ENCODE assay signal across 15 mouse cellular contexts in genomic region chr5:147907144-147907543, GRCm38 (mm10). TPM values are rescaled to one million over a fixed set of nuclear protein-coding genes. Genes with fewer than 3 reads are reported as not detected.
DNase-seq lines count a peak whose midpoint lies in the region; ATAC-seq and TF ChIP-seq lines count a peak whose summit lies in the region.
"Had no signal": no experiment of that assay in that cellular context is flagged by ENCODE, and none has a peak within 500 bp of the region (broad histone marks: within the 10 kb centered on the region; RNA-seq: fewer than 3 reads in every experiment).

No protein-coding gene starts in this region.

- no peaks in the 10 kb centered on the region for H3K36me3 ChIP-seq in liver, embryonic 14.5 days (replicated peaks; ENCODE audit: control insufficient read depth, insufficient read depth, low read depth)
- no peaks in the 10 kb centered on the region for H3K36me3 ChIP-seq in liver, embryonic 12.5 days
- no peaks in the 10 kb centered on the region for H3K36me3 ChIP-seq in forebrain, embryonic 16.5 days (ENCODE audit: control insufficient read depth, insufficient read depth)
- H3K36me3 ChIP-seq in forebrain, embryonic 11.5 days (ENCODE audit: control insufficient read depth, insufficient read depth, low read length): no peaks in the 10 kb centered on the region
- H3K36me3 ChIP-seq: embryonic facial prominence, embryonic 12.5 days; heart, embryonic 12.5 days; limb, embryonic 15.5 days; midbrain, embryonic 12.5 days had no signal

- peak; percentile 9 for DNase-seq in CD4-positive, CD25-positive, alpha-beta regulatory T cell, adult 2 months (ENCODE audit: low read depth, low spot score)
- no peak for DNase-seq in liver, embryonic 14.5 days (ENCODE audit: low read depth in 3 of 3, low spot score in 3 of 3)
- DNase-seq in thymus, postnatal 4 days: peak; percentile 16
- no peak for DNase-seq in thymus, postnatal 14 days
- no peak for DNase-seq in forebrain, embryonic 11.5 days (ENCODE audit: low spot score)
- DNase-seq: cerebellum, postnatal 14 days had no signal

- peaks cover 0 to 3% of the 10 kb centered on the region in 2 experiments; a peak in 2 of 4 replicates for H3K4me1 ChIP-seq in liver, embryonic 14.5 days (replicated peaks; ENCODE audit: control insufficient read depth in 2 of 2, insufficient read depth in 2 of 2, low read length in 1 of 2)
- peaks cover 7% of the 10 kb centered on the region for H3K4me1 ChIP-seq in liver, embryonic 12.5 days
- no peaks in the 10 kb centered on the region for H3K4me1 ChIP-seq in forebrain, embryonic 16.5 days (replicated peaks; ENCODE audit: control insufficient read depth, insufficient read depth, low read length)
- no peaks in the 10 kb centered on the region for H3K4me1 ChIP-seq in forebrain, embryonic 11.5 days (replicated peaks; ENCODE audit: control insufficient read depth, insufficient read depth, low read length)
- H3K4me1 ChIP-seq: embryonic facial prominence, embryonic 12.5 days; heart, embryonic 12.5 days; limb, embryonic 15.5 days; midbrain, embryonic 12.5 days had no signal

- no peaks in the 10 kb centered on the region for H3K9me3 ChIP-seq in liver, embryonic 14.5 days (ENCODE audit: control insufficient read depth, low read length)
- H3K9me3 ChIP-seq in liver, embryonic 12.5 days (replicated peaks): 0 out of 2 replicates have a peak, but pooled peaks cover 5% of the 10 kb centered on the region
- H3K9me3 ChIP-seq in forebrain, embryonic 16.5 days (ENCODE audit: control insufficient read depth, low read length): no peaks in the 10 kb centered on the region
- no peaks in the 10 kb centered on the region for H3K9me3 ChIP-seq in forebrain, embryonic 11.5 days (ENCODE audit: control insufficient read depth, low read length)
- H3K9me3 ChIP-seq: limb, embryonic 15.5 days; midbrain, embryonic 12.5 days had no signal

- H3K4me2 ChIP-seq in liver, embryonic 14.5 days (ENCODE audit: low read depth): no peak overlapping the region
- H3K4me2 ChIP-seq in liver, embryonic 12.5 days: no peak overlapping the region
- H3K4me2 ChIP-seq in forebrain, embryonic 16.5 days (ENCODE audit: low read length): no peak overlapping the region
- no peak overlapping the region for H3K4me2 ChIP-seq in forebrain, embryonic 11.5 days (ENCODE audit: low read depth, low read length, severe bottlenecking)
- H3K4me2 ChIP-seq: embryonic facial prominence, embryonic 12.5 days; heart, embryonic 12.5 days; limb, embryonic 15.5 days; midbrain, embryonic 12.5 days had no signal

- H3K27ac ChIP-seq in liver, embryonic 14.5 days: no peak overlapping the region
- no peak overlapping the region for H3K27ac ChIP-seq in liver, embryonic 12.5 days
- H3K27ac ChIP-seq in forebrain, embryonic 16.5 days (ENCODE audit: low read length): no peak overlapping the region
- H3K27ac ChIP-seq in forebrain, embryonic 11.5 days (ENCODE audit: low read depth, low read length): no peak overlapping the region
- H3K27ac ChIP-seq: embryonic facial prominence, embryonic 12.5 days; limb, embryonic 15.5 days; macrophage; midbrain, embryonic 12.5 days had no signal

- H3K9ac ChIP-seq in liver, embryonic 14.5 days (replicated peaks): no peak overlapping the region
- H3K9ac ChIP-seq in liver, embryonic 12.5 days: no peak overlapping the region
- no peak overlapping the region for H3K9ac ChIP-seq in forebrain, embryonic 16.5 days (replicated peaks; ENCODE audit: low read depth, low read length)
- H3K9ac ChIP-seq in forebrain, embryonic 11.5 days (ENCODE audit: low read length): no peak overlapping the region
- H3K9ac ChIP-seq: embryonic facial prominence, embryonic 12.5 days; heart, embryonic 12.5 days; limb, embryonic 15.5 days; midbrain, embryonic 12.5 days had no signal

- 50% methylated on average over 11 of the region's 11 CpGs for WGBS in liver, embryonic 14.5 days (ENCODE audit: insufficient replicate concordance)
- WGBS in liver, embryonic 12.5 days (ENCODE audit: insufficient replicate concordance): 49% methylated on average over 10 of the region's 11 CpGs
- WGBS in forebrain, embryonic 16.5 days: 67% methylated on average over 10 of the region's 11 CpGs
- WGBS in forebrain, embryonic 11.5 days: 60% methylated on average over 9 of the region's 11 CpGs

- no peak for TF ChIP-seq EP300 in liver, embryonic 14.5 days (IDR thresholded peaks at IDR 0.05; ENCODE audit: low read depth)

- ATAC-seq in CD4-positive, CD25-positive, alpha-beta regulatory T cell, adult 4 months: no peak
- no peak for ATAC-seq in liver, embryonic 14.5 days (ENCODE audit: insufficient read depth)
- no peak for ATAC-seq in liver, embryonic 12.5 days
- no peak for ATAC-seq in forebrain, embryonic 16.5 days
- ATAC-seq in forebrain, embryonic 11.5 days (replicated peaks; ENCODE audit: low FRiP score): no peak

- H3K27me3 ChIP-seq in liver, embryonic 14.5 days (ENCODE audit: control insufficient read depth, insufficient read depth, low read length): no peaks in the 10 kb centered on the region
- H3K27me3 ChIP-seq in liver, embryonic 12.5 days (replicated peaks): no peaks in the 10 kb centered on the region
- no peaks in the 10 kb centered on the region for H3K27me3 ChIP-seq in forebrain, embryonic 16.5 days (replicated peaks; ENCODE audit: control insufficient read depth, insufficient read depth, low read length)
- H3K27me3 ChIP-seq in forebrain, embryonic 11.5 days (ENCODE audit: control insufficient read depth, insufficient read depth, low read length): no peaks in the 10 kb centered on the region
- H3K27me3 ChIP-seq: embryonic facial prominence, embryonic 12.5 days; heart, embryonic 12.5 days; limb, embryonic 15.5 days; midbrain, embryonic 12.5 days had no signal

- TF ChIP-seq CTCF in liver, embryonic 14.5 days (IDR thresholded peaks at IDR 0.05; ENCODE audit: low read depth): peak; percentile 63

- H3K4me3 ChIP-seq in liver, embryonic 14.5 days (ENCODE audit: insufficient read depth in 1 of 2, low read depth in 2 of 2, low read length in 2 of 2): no peak overlapping the region
- no peak overlapping the region for H3K4me3 ChIP-seq in liver, embryonic 12.5 days
- H3K4me3 ChIP-seq in forebrain, embryonic 16.5 days (replicated peaks; ENCODE audit: low read length): no peak overlapping the region
- H3K4me3 ChIP-seq in forebrain, embryonic 11.5 days (ENCODE audit: low read depth, low read length): no peak overlapping the region
- H3K4me3 ChIP-seq: embryonic facial prominence, embryonic 12.5 days; heart, embryonic 12.5 days; limb, embryonic 15.5 days; midbrain, embryonic 12.5 days; myocyte had no signal

RNA-seq across cellular contexts. Expression of gene Slc46a3, which starts 12.5 kb away (rescaled TPM):
- 10 to 100 TPM; 18.2 to 23.6 TPM for polyA plus RNA-seq in CD4-positive, CD25-positive, alpha-beta regulatory T cell, adult 4 months (2017; shearing (Covaris generic))
- 17.6 and 20.6 TPM in 2 replicates for polyA plus RNA-seq in liver, embryonic 14.5 days (2012; rRNA removed)
- polyA plus RNA-seq in liver, embryonic 14.5 days (2014; fragmentation: Nextera tagmentation; extraction: Ambion mirVana): 16.1 and 16.7 TPM in 2 replicates
- polyA plus RNA-seq in liver, embryonic 12.5 days (2016; fragmentation: Nextera tagmentation; extraction: Ambion mirVana): 10.5 and 10.6 TPM in 2 replicates
- 4.7 and 5.9 TPM in 2 replicates for polyA plus RNA-seq in forebrain, embryonic 16.5 days (2015; fragmentation: Nextera tagmentation; extraction: Ambion mirVana)
- polyA plus RNA-seq in forebrain, embryonic 11.5 days (2014; fragmentation: Nextera tagmentation; extraction: Ambion mirVana): 3.0 and 5.3 TPM in 2 replicates

RNA-seq across cellular contexts. Expression of gene Pomp, which starts 46.9 kb away (rescaled TPM):
- polyA plus RNA-seq in CD4-positive, CD25-positive, alpha-beta regulatory T cell, adult 4 months (2017; shearing (Covaris generic)): 100 to 1,000 TPM; 179 to 537 TPM
- polyA plus RNA-seq in liver, embryonic 14.5 days (2012; rRNA removed): 62.5 and 109 TPM in 2 replicates
- polyA plus RNA-seq in liver, embryonic 14.5 days (2014; fragmentation: Nextera tagmentation; extraction: Ambion mirVana): 255 and 261 TPM in 2 replicates
- 309 and 314 TPM in 2 replicates for polyA plus RNA-seq in liver, embryonic 12.5 days (2016; fragmentation: Nextera tagmentation; extraction: Ambion mirVana)
- polyA plus RNA-seq in forebrain, embryonic 16.5 days (2015; fragmentation: Nextera tagmentation; extraction: Ambion mirVana): 458 and 491 TPM in 2 replicates
- 430 and 492 TPM in 2 replicates for polyA plus RNA-seq in forebrain, embryonic 11.5 days (2014; fragmentation: Nextera tagmentation; extraction: Ambion mirVana)

RNA-seq across cellular contexts. Expression of gene Mtus2, which starts 50.0 kb away (rescaled TPM):
- 1 to 10 TPM; 5.2 TPM for polyA plus RNA-seq in CD4-positive, CD25-positive, alpha-beta regulatory T cell, adult 4 months (2017; shearing (Covaris generic))
- 0.15 and 0.48 TPM in 2 replicates for polyA plus RNA-seq in liver, embryonic 14.5 days (2012; rRNA removed)
- polyA plus RNA-seq in liver, embryonic 14.5 days (2014; fragmentation: Nextera tagmentation; extraction: Ambion mirVana): 0.80 and 1.2 TPM in 2 replicates
- 1.1 and 2.4 TPM in 2 replicates for polyA plus RNA-seq in liver, embryonic 12.5 days (2016; fragmentation: Nextera tagmentation; extraction: Ambion mirVana)
- 17.9 and 20.9 TPM in 2 replicates for polyA plus RNA-seq in forebrain, embryonic 16.5 days (2015; fragmentation: Nextera tagmentation; extraction: Ambion mirVana)
- 8.1 and 8.4 TPM in 2 replicates for polyA plus RNA-seq in forebrain, embryonic 11.5 days (2014; fragmentation: Nextera tagmentation; extraction: Ambion mirVana)

Comparison
In these comparisons a context has a peak if more than half of its experiments do, and no peak if none do; other contexts are left out.
1. DNase-seq: peak in CD4-positive, CD25-positive, alpha-beta regulatory T cell, adult 2 months (single experiment) and thymus, postnatal 4 days (single experiment); none in liver, embryonic 14.5 days (0 of 3), thymus, postnatal 14 days (single experiment) and forebrain, embryonic 11.5 days (single experiment).